Mouse (Mus musculus) left cerebral cortex, postnatal 14 days (tissue): Measurements from ENCODE around the gene Chia1. TPM values are rescaled to one million over a fixed set of nuclear protein-coding genes. Genes with fewer than 3 reads are reported as not detected.
"Not testable (repeated sequence)": the region's sequence is repeated elsewhere in the genome, so short reads cannot be mapped to it uniquely, and the experiment has no call there.

Experiments used
- DNase-seq, 2 experiments: peaks; one replicate each; pipeline ENCODE4 v3.0.0; 2021 to 2022; ENCODE audit warnings: low spot score in 2 of 2, mixed read lengths in 1 of 2
- intact Hi-C: fragments of 180-260 bp; cut with DNase I; formaldehyde crosslinking; loops from one replicate; pipeline ENCODE4 v1.15.1; 2025
- long read RNA-seq, 2 experiments: library from polyadenylated mRNA; stranded (forward); transcript quantifications; one replicate each; pipeline ENCODE4 v2.0.0; 2021
- total RNA-seq, 2 experiments: library from RNA; stranded (reverse); gene quantifications; 2 replicates each; pipeline ENCODE4 v1.2.3; 2021

Gene Chia1
- 1 to 10 TPM; 1.9 to 2.1 TPM for total RNA-seq
- long read RNA-seq, experiment 1, partial matches to known transcripts, result 0 of 3 reads
- long read RNA-seq, experiment 1, other reads (novel, unspliced or antisense), result 3 of 3 reads
- long read RNA-seq, experiment 2, partial matches to known transcripts, result 0 of 2 reads
- long read RNA-seq, experiment 2, other reads (novel, unspliced or antisense), result 2 of 2 reads

GRCm38 (mm10) chr3:106112929-106113328 lies at the start of gene Chia1:
Gene Chia1 (plus strand): TSS chr3:106113229.
- intact Hi-C loops, result no loop called here
- no peak for DNase-seq

GRCm38 (mm10) chr3:106067707-106068106 lies 45.3 kb upstream of the Chia1 start:
- intact Hi-C loops, DNase-seq: not testable (repeated sequence)

GRCm38 (mm10) chr3:106070994-106071393 lies 42.0 kb upstream of the Chia1 start:
- intact Hi-C loops, result no loop called here
- no peak for DNase-seq

- no peak for DNase-seq
- intact Hi-C loops, result no loop called here
Measured at GRCm38 (mm10) chr3:106074824-106075223, 38.2 kb upstream of the Chia1 start.

- DNase-seq, result no peak
- intact Hi-C loops, result no loop called here
Measured at GRCm38 (mm10) chr3:106126999-106127398, 14.0 kb downstream of the Chia1 start.

- DNase-seq, result no peak
- intact Hi-C loops, result no loop called here
Measured at GRCm38 (mm10) chr3:106128807-106129493, 15.9 kb downstream of the Chia1 start.

- DNase-seq, result peak; percentile 54 to 70
- intact Hi-C loops, result no loop called here
Measured at GRCm38 (mm10) chr3:106131690-106132089, 18.7 kb downstream of the Chia1 start.

- no peak for DNase-seq
- intact Hi-C loops, result no loop called here
Measured at GRCm38 (mm10) chr3:106144081-106144480, 31.1 kb downstream of the Chia1 start.

- intact Hi-C loops, result no loop called here
- DNase-seq, result no peak
Measured at GRCm38 (mm10) chr3:106154413-106154812, 41.4 kb downstream of the Chia1 start.

- no peak for DNase-seq
- intact Hi-C loops, result no loop called here
Measured at GRCm38 (mm10) chr3:106167464-106167863, 54.4 kb downstream of the Chia1 start, which contains the start of gene Chil3. Gene Chil3 (minus strand): TSS chr3:106167564.

- intact Hi-C loops, result no loop called here
- DNase-seq, result no peak
Measured at GRCm38 (mm10) chr3:106170522-106171053, 57.6 kb downstream of the Chia1 start.

- intact Hi-C loops, result no loop called here
- no peak for DNase-seq
Measured at GRCm38 (mm10) chr3:106171135-106171731, 58.2 kb downstream of the Chia1 start.

GRCm38 (mm10) chr3:106172506-106172905 lies 59.5 kb downstream of the Chia1 start:
- intact Hi-C loops, DNase-seq: not testable (repeated sequence)

GRCm38 (mm10) chr3:106174971-106175370 lies 61.9 kb downstream of the Chia1 start:
- intact Hi-C loops, DNase-seq: not testable (repeated sequence)

- intact Hi-C loops, result no loop called here
Measured at GRCm38 (mm10) chr3:106177509-106178189, 64.6 kb downstream of the Chia1 start.

More at GRCm38 (mm10) chr3:106177509-106178189, 64.6 kb downstream of the Chia1 start:
- DNase-seq, result no peak

Other genes with a start within 250 kb of the Chia1 start
- gene Adora3, start 242.4 kb upstream of the Chia1 start, total RNA-seq, result under 1 TPM; 0.74 to 0.83 TPM
- gene Tmigd3, start 242.3 kb upstream of the Chia1 start, total RNA-seq, result under 1 TPM in 1 of 2 experiments, not detected in 1; 0.35 TPM
- gene I830077J02Rik, start 180.6 kb upstream of the Chia1 start, total RNA-seq, result 1 to 10 TPM in 1 of 2 experiments, under 1 TPM in 1; 0.95 to 1.6 TPM
- 10 to 100 TPM; 54.6 to 61.6 TPM for gene Wdr77, start 153.9 kb upstream of the Chia1 start, total RNA-seq
- gene Atp5f1, start 153.1 kb upstream of the Chia1 start, total RNA-seq, result 100 to 1,000 TPM; 295 to 299 TPM
- gene Ovgp1, start 139.5 kb upstream of the Chia1 start, total RNA-seq, result 1 to 10 TPM; 1.3 to 1.6 TPM
- gene Pifo, start 98.6 kb upstream of the Chia1 start, total RNA-seq, result under 1 TPM in 1 of 2 experiments, not detected in 1; 0.38 TPM
- gene Chil5, start 80.4 kb upstream of the Chia1 start, total RNA-seq, result not detected
- not detected for gene Chil3, start 54.3 kb downstream of the Chia1 start, total RNA-seq
- gene Chil4, start 106.3 kb downstream of the Chia1 start, total RNA-seq, result not detected